Mouse (Mus musculus): ENCODE measurements around the gene Psmd7. TPM values are rescaled to one million over a fixed set of nuclear protein-coding genes. Genes with fewer than 3 reads are reported as not detected.

Gene Psmd7
- polyA plus RNA-seq, 1 experiment: 187 TPM

DNA sequence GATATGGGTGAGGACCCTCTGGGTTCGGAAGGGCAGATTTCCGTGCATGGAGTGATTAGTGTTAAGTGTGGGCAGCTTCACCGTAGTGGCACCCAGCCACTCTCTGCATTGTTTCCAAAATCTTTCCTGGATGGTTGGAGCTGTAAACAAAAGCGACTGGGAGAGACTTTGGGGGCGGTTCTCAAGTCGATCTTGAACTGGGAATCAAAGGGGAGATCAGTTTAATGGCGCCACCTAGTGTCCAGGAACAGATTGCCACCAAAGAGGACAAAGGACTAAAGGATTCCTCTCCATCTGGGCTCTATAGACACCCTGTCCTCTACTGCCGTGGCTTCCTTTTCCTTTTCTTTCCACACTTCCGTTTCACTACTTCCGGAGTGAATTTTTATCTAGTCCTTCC lies 11.6 kb downstream of the Psmd7 start:
- H3K27me3 ChIP-seq (ENCODE audit: control insufficient read depth, insufficient read depth, insufficient read length): no peaks in the 10 kb centered on the region
- no peaks in the 10 kb centered on the region for H3K79me2 ChIP-seq (ENCODE audit: control insufficient read depth, insufficient read depth)
- H3K36me3 ChIP-seq (ENCODE audit: control insufficient read depth, insufficient read depth): peaks cover 22% of the 10 kb centered on the region
- TF ChIP-seq TCF12 (IDR thresholded peaks at IDR 0.05; ENCODE audit: insufficient read depth, poor library complexity, severe bottlenecking) (no peak), MAX (IDR thresholded peaks at IDR 0.05; ENCODE audit: low read depth) (no peak), USF1 (IDR thresholded peaks at IDR 0.05; ENCODE audit: low read depth) (no peak), E2F4 (IDR thresholded peaks at IDR 0.05; ENCODE audit: insufficient read depth) (no peak), SRF (IDR thresholded peaks at IDR 0.05; ENCODE audit: control insufficient read depth, insufficient read length, low read depth) (no peak), TCF3 (IDR thresholded peaks at IDR 0.05; ENCODE audit: insufficient read length, low read depth) (no peak), MYOG (IDR thresholded peaks at IDR 0.05; ENCODE audit: control insufficient read depth in 1 of 3, insufficient read depth in 1 of 3, insufficient read length in 2 of 3, low read depth in 2 of 3) (no peak), REST (IDR thresholded peaks at IDR 0.05; ENCODE audit: insufficient read depth, insufficient read length) (no peak)
- peak overlapping the region; percentile 49 for H3K4me2 ChIP-seq (ENCODE audit: low read depth)
- H3ac ChIP-seq (ENCODE audit: control insufficient read depth, insufficient read length): no peak overlapping the region
- no peak overlapping the region for H3K4me3 ChIP-seq

- TF ChIP-seq SRF (IDR thresholded peaks at IDR 0.05; ENCODE audit: control insufficient read depth, insufficient read length, low read depth) (no peak), POLR2A (IDR thresholded peaks at IDR 0.05; ENCODE audit: insufficient read length, low read depth) (no peak), TCF12 (IDR thresholded peaks at IDR 0.05; ENCODE audit: insufficient read depth, poor library complexity, severe bottlenecking) (no peak), REST (IDR thresholded peaks at IDR 0.05; ENCODE audit: insufficient read depth, insufficient read length) (no peak), MYOG (IDR thresholded peaks at IDR 0.05; ENCODE audit: control insufficient read depth in 1 of 3, insufficient read depth in 1 of 3, insufficient read length in 2 of 3, low read depth in 2 of 3) (no peak), USF1 (IDR thresholded peaks at IDR 0.05; ENCODE audit: low read depth) (no peak)
Measured at GRCm38 (mm10) chr8:107574771-107575170, 13.5 kb downstream of the Psmd7 start.

DNA sequence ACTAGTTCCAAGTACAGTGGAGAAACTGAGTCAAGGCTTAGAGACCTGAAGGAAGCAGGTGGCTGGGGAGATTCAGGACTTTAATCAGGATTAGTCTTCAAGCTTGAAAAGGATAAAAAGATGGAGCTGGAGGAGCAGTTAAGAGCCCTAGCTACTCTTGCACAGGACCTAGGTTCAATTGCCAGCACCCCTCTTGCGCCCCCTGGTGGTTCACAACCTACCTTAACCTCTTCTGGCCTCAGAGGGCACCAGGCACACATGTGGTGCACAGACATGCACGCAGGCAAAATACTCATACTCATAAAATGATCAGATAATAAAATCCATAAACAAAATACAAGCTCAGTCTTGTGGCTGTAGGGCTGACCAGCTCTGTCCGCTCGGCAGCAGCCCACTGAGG lies 15.8 kb downstream of the Psmd7 start:
- TF ChIP-seq MAX (IDR thresholded peaks at IDR 0.05; ENCODE audit: low read depth) (no peak), POLR2AphosphoS2 (IDR thresholded peaks at IDR 0.05; ENCODE audit: insufficient read length, low read depth) (no peak), USF1 (IDR thresholded peaks at IDR 0.05; ENCODE audit: low read depth) (no peak), MYOG (IDR thresholded peaks at IDR 0.05; ENCODE audit: control insufficient read depth in 1 of 3, insufficient read depth in 1 of 3, insufficient read length in 2 of 3, low read depth in 2 of 3) (no peak), TCF12 (IDR thresholded peaks at IDR 0.05; ENCODE audit: insufficient read depth, poor library complexity, severe bottlenecking) (no peak), E2F4 (IDR thresholded peaks at IDR 0.05; ENCODE audit: insufficient read depth) (no peak), CEBPB (IDR thresholded peaks at IDR 0.05; ENCODE audit: insufficient read depth, poor library complexity, severe bottlenecking) (no peak)

More at GRCm38 (mm10) chr8:107574771-107575170, 13.5 kb downstream of the Psmd7 start:
- Histone ChIP-seq H3K4me2 (ENCODE audit: low read depth) (no peak overlapping the region), H3ac (ENCODE audit: control insufficient read depth, insufficient read length) (no peak overlapping the region), H3K4me3 (no peak overlapping the region), H3K36me3 (ENCODE audit: control insufficient read depth, insufficient read depth) (peaks cover 3% of the 10 kb centered on the region), H3K79me2 (ENCODE audit: control insufficient read depth, insufficient read depth) (no peaks in the 10 kb centered on the region), H3K27me3 (ENCODE audit: control insufficient read depth, insufficient read depth, insufficient read length) (no peaks in the 10 kb centered on the region)

GRCm38 (mm10) chr8:107571486-107572135 lies 16.7 kb downstream of the Psmd7 start:
- TF ChIP-seq POLR2AphosphoS2 (IDR thresholded peaks at IDR 0.05; ENCODE audit: insufficient read length, low read depth) (no peak), MYOG (IDR thresholded peaks at IDR 0.05; ENCODE audit: control insufficient read depth in 1 of 3, insufficient read depth in 1 of 3, insufficient read length in 2 of 3, low read depth in 2 of 3) (no peak), TCF12 (IDR thresholded peaks at IDR 0.05; ENCODE audit: insufficient read depth, poor library complexity, severe bottlenecking) (no peak), TCF3 (IDR thresholded peaks at IDR 0.05; ENCODE audit: insufficient read length, low read depth) (no peak), REST (IDR thresholded peaks at IDR 0.05; ENCODE audit: insufficient read depth, insufficient read length) (no peak), POLR2A (IDR thresholded peaks at IDR 0.05; ENCODE audit: insufficient read length, low read depth) (no peak), SRF (IDR thresholded peaks at IDR 0.05; ENCODE audit: control insufficient read depth, insufficient read length, low read depth) (no peak), MAX (IDR thresholded peaks at IDR 0.05; ENCODE audit: low read depth) (no peak), CEBPB (IDR thresholded peaks at IDR 0.05; ENCODE audit: insufficient read depth, poor library complexity, severe bottlenecking) (no peak), E2F4 (IDR thresholded peaks at IDR 0.05; ENCODE audit: insufficient read depth) (no peak), MYOD1 (IDR thresholded peaks at IDR 0.05; ENCODE audit: control insufficient read depth in 1 of 3, insufficient read length in 2 of 3, low read depth in 2 of 3) (no peak), USF1 (IDR thresholded peaks at IDR 0.05; ENCODE audit: low read depth) (no peak)
- no peaks in the 10 kb centered on the region for H3K27me3 ChIP-seq (ENCODE audit: control insufficient read depth, insufficient read depth, insufficient read length)
- no peak overlapping the region for H3K4me3 ChIP-seq
- no peaks in the 10 kb centered on the region for H3K36me3 ChIP-seq (ENCODE audit: control insufficient read depth, insufficient read depth)
- no peak overlapping the region for H3K4me2 ChIP-seq (ENCODE audit: low read depth)
- H3ac ChIP-seq (ENCODE audit: control insufficient read depth, insufficient read length): no peak overlapping the region
- H3K79me2 ChIP-seq (ENCODE audit: control insufficient read depth, insufficient read depth): no peaks in the 10 kb centered on the region

More for the DNA sequence above, 15.8 kb downstream of the Psmd7 start:
- H3K4me3 ChIP-seq: no peak overlapping the region
- no peaks in the 10 kb centered on the region for H3K27me3 ChIP-seq (ENCODE audit: control insufficient read depth, insufficient read depth, insufficient read length)
- no peak overlapping the region for H3ac ChIP-seq (ENCODE audit: control insufficient read depth, insufficient read length)
- no peaks in the 10 kb centered on the region for H3K36me3 ChIP-seq (ENCODE audit: control insufficient read depth, insufficient read depth)
- H3K79me2 ChIP-seq (ENCODE audit: control insufficient read depth, insufficient read depth): no peaks in the 10 kb centered on the region
- H3K4me2 ChIP-seq (ENCODE audit: low read depth): no peak overlapping the region

- Histone ChIP-seq H3ac (ENCODE audit: control insufficient read depth, insufficient read length) (no peak overlapping the region), H3K4me2 (ENCODE audit: low read depth) (no peak overlapping the region), H3K4me3 (no peak overlapping the region), H3K36me3 (ENCODE audit: control insufficient read depth, insufficient read depth) (no peaks in the 10 kb centered on the region), H3K79me2 (ENCODE audit: control insufficient read depth, insufficient read depth) (no peaks in the 10 kb centered on the region), H3K27me3 (ENCODE audit: control insufficient read depth, insufficient read depth, insufficient read length) (no peaks in the 10 kb centered on the region)
- TF ChIP-seq POLR2AphosphoS2 (IDR thresholded peaks at IDR 0.05; ENCODE audit: insufficient read length, low read depth) (no peak), MYOG (IDR thresholded peaks at IDR 0.05; ENCODE audit: control insufficient read depth in 1 of 3, insufficient read depth in 1 of 3, insufficient read length in 2 of 3, low read depth in 2 of 3) (no peak), SRF (IDR thresholded peaks at IDR 0.05; ENCODE audit: control insufficient read depth, insufficient read length, low read depth) (no peak), MYOD1 (IDR thresholded peaks at IDR 0.05; ENCODE audit: control insufficient read depth in 1 of 3, insufficient read length in 2 of 3, low read depth in 2 of 3) (no peak), POLR2A (IDR thresholded peaks at IDR 0.05; ENCODE audit: insufficient read length, low read depth) (no peak), USF1 (IDR thresholded peaks at IDR 0.05; ENCODE audit: low read depth) (no peak), TCF3 (IDR thresholded peaks at IDR 0.05; ENCODE audit: insufficient read length, low read depth) (no peak), REST (IDR thresholded peaks at IDR 0.05; ENCODE audit: insufficient read depth, insufficient read length) (no peak), CEBPB (IDR thresholded peaks at IDR 0.05; ENCODE audit: insufficient read depth, poor library complexity, severe bottlenecking) (no peak), E2F4 (IDR thresholded peaks at IDR 0.05; ENCODE audit: insufficient read depth) (no peak), MAX (IDR thresholded peaks at IDR 0.05; ENCODE audit: low read depth) (no peak), TCF12 (IDR thresholded peaks at IDR 0.05; ENCODE audit: insufficient read depth, poor library complexity, severe bottlenecking) (no peak)
Measured at GRCm38 (mm10) chr8:107571046-107571445, 17.2 kb downstream of the Psmd7 start.
